Mouse (Mus musculus) kidney, adult 18-20 months (tissue): ENCODE results near the gene Lhpp.

ENCODE experiments used
- DNase-seq: peaks from one replicate; pipeline ENCODE4 v3.0.0; 2021

The Lhpp gene

GRCm38 (mm10) chr7:132610468-132611318, at the start of gene Lhpp:
Lhpp (plus strand) TSS chr7:132610638.
- DNase-seq, result peak; percentile 85

- peak; percentile 59 for DNase-seq
Measured at GRCm38 (mm10) chr7:132565831-132566230, 44.6 kb upstream of the Lhpp start.

- no peak for DNase-seq
Measured at GRCm38 (mm10) chr7:132568817-132569216, 41.6 kb upstream of the Lhpp start.

- peak; percentile 85 for DNase-seq
Measured at GRCm38 (mm10) chr7:132570071-132570470, 40.4 kb upstream of the Lhpp start.

GRCm38 (mm10) chr7:132571481-132571880, 39.0 kb upstream of the Lhpp start:
- peak; percentile 80 for DNase-seq

GRCm38 (mm10) chr7:132572738-132573137, 37.7 kb upstream of the Lhpp start:
- DNase-seq, result no peak

GRCm38 (mm10) chr7:132573205-132573604, 37.2 kb upstream of the Lhpp start:
- DNase-seq, result no peak

GRCm38 (mm10) chr7:132574646-132575045, 35.8 kb upstream of the Lhpp start:
- no peak for DNase-seq

GRCm38 (mm10) chr7:132575623-132576022, 34.8 kb upstream of the Lhpp start:
- peak; percentile 83 for DNase-seq

- peak; percentile 94 for DNase-seq
Measured at GRCm38 (mm10) chr7:132576116-132576650, 34.3 kb upstream of the Lhpp start, which contains the start of gene Oat. Oat (minus strand) TSS chr7:132576398.

GRCm38 (mm10) chr7:132576891-132577290, 33.5 kb upstream of the Lhpp start:
- DNase-seq, result no peak

- no peak for DNase-seq
Measured at GRCm38 (mm10) chr7:132580511-132580910, 29.9 kb upstream of the Lhpp start.

GRCm38 (mm10) chr7:132581441-132581840, 29.0 kb upstream of the Lhpp start:
- DNase-seq, result no peak

GRCm38 (mm10) chr7:132585695-132586491, 24.5 kb upstream of the Lhpp start:
- no peak for DNase-seq

GRCm38 (mm10) chr7:132587167-132587566, 23.3 kb upstream of the Lhpp start:
- DNase-seq, result no peak

GRCm38 (mm10) chr7:132589610-132590009, 20.8 kb upstream of the Lhpp start:
- peak; percentile 30 for DNase-seq

- no peak for DNase-seq
Measured at GRCm38 (mm10) chr7:132593762-132594161, 16.7 kb upstream of the Lhpp start.

- DNase-seq, result no peak
Measured at GRCm38 (mm10) chr7:132594325-132594724, 16.1 kb upstream of the Lhpp start.

- no peak for DNase-seq
Measured at GRCm38 (mm10) chr7:132595787-132596186, 14.7 kb upstream of the Lhpp start.

GRCm38 (mm10) chr7:132596557-132597250, 13.7 kb upstream of the Lhpp start:
- no peak for DNase-seq

GRCm38 (mm10) chr7:132597251-132598041, 13.0 kb upstream of the Lhpp start:
- peak; percentile 25 for DNase-seq
